Mouse (Mus musculus) natural killer cell, adult 2 months (primary cell): ENCODE data around the gene Teddm1b.

ENCODE experiments used
- DNase-seq, 2 experiments: peaks; one replicate each; pipeline ENCODE4 v3.0.0; 2022; ENCODE audit warnings: low spot score in 2 of 2

Teddm1b gene

GRCm38 (mm10) chr1:153900860-153901730 is 26.9 kb downstream of the Teddm1b start:
- DNase-seq, result peak in 1 of 2 experiments; percentile 14

DNA sequence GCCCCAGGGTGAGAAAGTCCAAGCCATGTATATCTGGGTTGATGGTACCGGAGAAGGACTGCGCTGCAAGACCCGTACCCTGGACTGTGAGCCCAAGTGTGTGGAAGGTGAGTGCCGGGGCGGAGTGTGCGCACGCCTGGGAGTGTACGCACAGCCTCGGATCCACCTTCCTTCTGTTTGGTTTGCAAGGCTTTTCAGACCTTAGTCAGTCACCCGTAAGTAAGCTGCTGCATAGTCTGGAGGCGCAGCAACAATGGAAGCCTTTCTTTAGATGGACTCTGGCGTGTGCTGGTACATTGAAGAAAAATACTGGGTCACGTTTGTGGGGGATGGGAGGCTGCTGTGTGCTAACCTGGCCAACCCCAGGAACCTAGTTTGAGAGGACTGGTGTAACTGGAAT is 28.9 kb downstream of the Teddm1b start:
- DNase-seq, result no peak

GRCm38 (mm10) chr1:153904236-153904635 is 30.1 kb downstream of the Teddm1b start:
- no peak for DNase-seq

DNA sequence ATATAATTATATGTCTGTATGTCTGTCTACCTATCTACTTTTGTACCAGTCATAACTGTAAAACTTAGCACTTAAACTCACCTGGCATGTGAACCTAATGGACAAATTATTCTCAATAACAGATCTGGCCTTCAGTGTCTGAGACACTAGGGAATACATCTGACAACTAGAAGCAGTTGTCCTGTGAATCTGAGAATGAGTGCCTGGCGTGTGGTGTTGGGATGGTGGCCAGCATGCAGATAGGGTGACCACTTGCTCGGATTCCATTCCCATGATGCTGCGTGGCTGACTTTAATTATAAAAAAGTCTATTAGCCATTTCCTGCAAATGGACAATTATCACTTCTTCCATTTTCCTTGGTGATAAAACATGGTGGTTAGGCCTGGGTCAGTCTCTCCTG is 31.7 kb downstream of the Teddm1b start:
- no peak for DNase-seq

GRCm38 (mm10) chr1:153908208-153908607 is 34.1 kb downstream of the Teddm1b start:
- no peak for DNase-seq

GRCm38 (mm10) chr1:153908741-153909140 is 34.6 kb downstream of the Teddm1b start:
- no peak for DNase-seq

GRCm38 (mm10) chr1:153909213-153909962 is 35.2 kb downstream of the Teddm1b start:
- no peak for DNase-seq

DNA sequence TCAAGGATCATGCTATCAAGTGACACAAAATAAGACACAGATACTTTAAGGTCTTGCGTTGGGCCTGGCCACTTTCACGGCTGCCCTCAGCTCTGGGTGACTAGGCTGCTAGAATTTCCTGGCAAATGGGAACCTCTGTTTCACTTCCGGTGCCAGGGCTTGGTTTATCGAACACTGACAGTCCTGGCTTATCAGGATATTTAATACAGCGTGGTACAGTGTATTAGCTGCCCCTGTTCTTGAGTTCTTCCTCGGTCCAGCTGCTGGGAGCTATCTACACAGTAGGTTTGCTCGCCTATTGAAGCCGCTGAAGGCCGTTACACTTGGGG is 35.8 kb downstream of the Teddm1b start:
- no peak for DNase-seq

DNA sequence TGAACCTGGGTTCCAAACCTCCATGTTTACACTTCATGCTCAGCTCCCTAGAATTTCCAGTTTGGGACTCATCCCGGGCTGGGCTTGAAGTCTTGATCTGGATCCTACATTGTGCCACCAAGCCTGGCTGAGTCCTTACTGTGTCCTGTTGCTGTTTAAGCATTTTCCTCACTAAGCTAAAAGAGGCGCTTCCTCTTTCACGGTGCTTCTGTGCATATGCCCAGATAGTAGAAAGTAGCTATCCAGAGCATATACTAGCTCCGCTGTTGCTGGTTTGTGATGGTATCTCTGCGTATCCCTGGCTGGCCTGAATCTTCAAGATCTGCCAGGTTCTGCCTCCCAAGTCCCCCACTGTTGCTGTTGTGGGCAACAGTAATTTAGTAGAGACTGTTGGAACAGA is 36.3 kb downstream of the Teddm1b start:
- no peak for DNase-seq

DNA sequence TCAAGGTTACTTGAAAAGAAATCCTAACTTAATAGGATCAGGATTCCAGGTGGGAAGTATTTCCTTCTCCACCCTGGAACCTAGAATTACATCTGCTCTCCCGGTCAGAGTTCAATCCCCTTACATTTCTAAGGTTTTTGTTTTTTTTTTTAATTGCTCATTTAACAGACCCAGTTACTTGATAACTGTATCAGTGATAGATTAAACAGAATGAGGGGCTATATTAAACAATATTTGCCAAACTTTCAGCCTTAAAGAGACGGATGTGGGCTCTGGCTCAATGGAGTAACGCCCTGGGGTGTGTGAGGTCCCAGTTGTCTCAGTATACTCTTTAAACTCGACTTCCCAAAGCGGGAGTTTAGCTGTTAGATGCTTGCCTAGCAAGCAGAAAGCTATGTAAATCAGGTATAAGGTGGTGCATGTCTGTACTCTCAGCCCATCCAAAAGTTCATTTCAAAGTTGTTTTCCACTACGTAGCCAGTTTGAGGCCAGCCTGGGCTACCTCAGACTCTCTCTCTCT is 37.2 kb downstream of the Teddm1b start:
- no peak for DNase-seq

DNA sequence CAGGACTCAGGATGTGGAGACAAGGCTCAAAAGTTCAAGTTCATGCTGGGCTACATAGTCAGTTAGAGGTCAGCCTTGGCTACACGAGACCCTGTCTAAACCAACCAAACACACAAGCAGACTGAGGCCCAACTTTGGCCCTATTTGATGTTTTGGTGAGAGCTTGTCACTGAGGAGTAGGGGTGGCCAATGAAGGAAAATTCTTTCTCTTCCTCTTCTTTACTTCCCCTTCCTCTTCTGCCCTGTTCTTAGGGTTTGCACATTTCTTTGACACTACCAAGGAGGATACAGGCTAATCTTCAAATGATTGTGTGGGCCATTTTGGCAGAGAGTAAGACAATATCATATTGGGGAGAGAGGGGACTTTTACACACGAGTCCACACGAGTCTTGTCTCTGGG is 39.7 kb downstream of the Teddm1b start:
- no peak for DNase-seq

GRCm38 (mm10) chr1:153918521-153919206 is 44.5 kb downstream of the Teddm1b start:
- no peak for DNase-seq

- no peak for DNase-seq
Observed at GRCm38 (mm10) chr1:153921642-153922041, 47.5 kb downstream of the Teddm1b start.

DNA sequence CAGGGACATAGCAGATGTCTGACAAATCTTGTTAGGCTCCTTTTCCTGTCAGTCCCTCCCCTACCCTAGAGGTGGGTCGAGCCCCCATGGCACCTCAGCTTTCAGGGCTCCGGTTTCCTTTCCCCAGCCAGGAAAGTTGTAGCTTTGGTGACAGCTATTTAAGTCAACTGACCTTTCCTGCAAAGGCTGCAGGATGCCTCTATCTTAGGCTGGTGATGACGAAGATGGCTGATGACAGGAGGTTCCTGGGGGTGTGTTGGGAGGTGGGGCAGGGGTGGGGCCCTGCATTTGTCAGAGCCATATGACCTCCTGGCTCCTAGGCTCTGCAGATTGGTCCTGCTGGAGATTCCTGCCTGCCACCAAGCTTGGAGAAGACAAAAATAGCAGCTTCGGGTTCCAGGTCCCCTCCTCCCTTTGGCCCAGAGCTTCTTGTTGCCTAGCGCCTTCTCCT is 48.5 kb downstream of the Teddm1b start:
- no peak for DNase-seq

DNA sequence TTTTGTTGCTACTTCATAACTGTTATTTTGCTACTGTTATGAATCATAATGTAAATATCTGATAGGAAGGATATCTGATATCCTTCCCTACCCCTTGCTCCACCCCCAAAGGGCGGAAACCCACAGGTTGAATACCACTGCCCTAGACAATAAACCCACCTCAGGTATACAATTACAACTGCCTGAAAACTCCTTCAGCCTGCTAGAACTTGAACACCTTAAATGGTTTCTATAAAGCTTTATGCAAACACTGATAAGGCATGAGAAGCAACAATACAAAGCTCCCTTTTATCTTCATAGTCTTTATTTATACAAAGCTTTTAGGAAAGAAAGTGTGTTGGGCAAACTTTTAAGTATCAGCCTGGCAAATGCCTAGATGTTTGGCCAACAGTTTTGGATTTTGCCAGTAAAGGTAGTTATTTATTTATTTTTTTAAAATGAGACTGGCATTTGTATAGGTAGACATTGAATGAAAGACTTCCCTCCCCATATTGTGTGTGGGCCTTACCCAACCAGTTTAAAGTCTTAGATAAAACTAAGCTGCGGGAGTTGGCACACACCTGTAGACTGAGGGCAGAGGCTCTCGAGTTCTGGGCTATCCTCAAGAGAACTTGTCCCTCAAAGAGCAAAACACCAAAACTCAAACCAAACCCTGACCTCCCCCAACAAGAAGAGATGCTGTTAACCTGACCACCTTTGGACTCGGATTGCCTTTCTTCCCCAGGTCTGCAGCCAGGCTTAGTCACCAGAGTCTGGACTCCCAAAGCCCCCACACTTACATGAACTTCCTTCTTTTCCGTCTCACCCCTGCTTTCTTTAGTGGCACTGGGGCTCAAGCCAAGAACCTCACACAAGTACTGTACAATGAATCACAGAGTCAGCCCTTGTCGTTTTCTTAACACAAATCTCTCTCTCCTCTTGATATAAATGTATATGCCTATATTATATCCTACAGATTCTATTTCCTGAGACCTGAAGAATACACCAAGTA is 50.5 kb downstream of the Teddm1b start:
- DNase-seq, result no peak
